Mouse (Mus musculus): ENCODE measurements around the gene Cd300ld2.
"Not testable (repeated sequence)": the region's sequence is repeated elsewhere in the genome, so short reads cannot be mapped to it uniquely, and the experiment has no call there.

The Cd300ld2 gene

GRCm38 (mm10) chr11:115016093-115016492 lies at the start of gene Cd300ld2:
TSS of gene Cd300ld2 (minus strand) at chr11:115016193.
- not testable (repeated sequence) for DNase-seq (ENCODE audit: low read depth, low spot score)

- no peak for DNase-seq (ENCODE audit: low read depth, low spot score)
Measured at GRCm38 (mm10) chr11:115062077-115062476, 46.1 kb upstream of the Cd300ld2 start, which contains the start of gene Cd300e. TSS of gene Cd300e (minus strand) at chr11:115062177.

DNA sequence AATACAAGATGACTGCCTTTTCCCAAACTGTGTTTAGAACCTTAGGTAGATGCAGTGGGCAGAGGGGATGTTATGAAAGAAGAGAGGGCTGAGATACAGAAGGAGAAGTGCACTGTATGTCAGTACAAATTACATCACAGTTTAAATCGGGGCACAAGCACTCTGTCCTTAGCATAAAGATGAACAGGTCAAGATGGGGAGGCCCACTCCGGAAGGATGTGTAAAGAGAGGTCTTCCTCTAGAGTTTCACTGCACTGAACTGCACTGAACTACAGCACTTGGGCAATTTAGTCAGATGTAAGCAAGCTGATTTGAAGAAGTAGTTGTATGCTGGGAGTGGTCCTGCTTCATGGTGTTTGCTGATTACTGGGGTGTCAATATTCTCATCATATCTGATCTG lies 43.8 kb upstream of the Cd300ld2 start:
- no peak for DNase-seq (ENCODE audit: low read depth, low spot score)

DNA sequence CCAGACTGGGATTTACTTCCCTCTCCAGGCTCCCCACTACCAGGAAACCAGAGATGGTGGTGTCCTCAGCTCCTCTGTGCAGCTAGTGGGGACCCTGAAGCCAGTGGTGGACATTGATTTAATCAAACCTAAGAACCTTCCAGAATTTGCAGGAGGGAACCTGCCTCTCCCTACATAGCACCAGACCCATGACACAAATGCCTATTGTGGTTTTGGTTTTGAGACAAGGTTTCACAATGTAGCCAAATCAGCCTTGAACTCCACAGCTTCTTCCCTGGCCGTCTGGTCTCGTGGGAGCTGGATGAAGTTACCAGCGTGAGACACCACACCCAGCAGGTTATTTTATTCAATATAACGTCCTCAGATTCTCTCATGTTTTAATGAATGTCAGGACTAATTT lies 42.7 kb upstream of the Cd300ld2 start:
- no peak for DNase-seq (ENCODE audit: low read depth, low spot score)

DNA sequence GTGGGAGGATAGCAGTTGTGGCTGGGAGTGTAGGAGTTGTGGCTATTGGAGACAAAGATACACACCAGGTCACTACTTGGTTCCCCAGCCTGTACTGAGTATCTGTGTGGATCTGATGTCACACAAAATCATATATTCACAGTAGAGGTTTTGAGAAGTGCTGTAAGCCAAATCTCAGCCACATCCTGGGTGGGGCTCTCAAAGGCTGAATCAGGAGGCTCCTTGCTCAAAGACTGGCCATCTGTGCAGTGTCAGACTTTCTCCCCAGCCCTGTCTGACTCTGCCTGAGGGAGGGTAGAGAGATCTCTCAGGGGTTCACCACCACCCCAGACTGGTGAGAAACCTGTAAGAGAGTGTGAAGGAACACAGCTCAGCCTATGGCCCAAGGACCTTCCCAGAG lies 38.5 kb upstream of the Cd300ld2 start:
- DNase-seq (ENCODE audit: low read depth, low spot score): no peak

- no peak for DNase-seq (ENCODE audit: low read depth, low spot score)
Measured at GRCm38 (mm10) chr11:115052991-115053390, 37.0 kb upstream of the Cd300ld2 start.

- peak; percentile 88 for DNase-seq (ENCODE audit: low read depth, low spot score)
Measured at GRCm38 (mm10) chr11:115052206-115052605, 36.2 kb upstream of the Cd300ld2 start.

DNA sequence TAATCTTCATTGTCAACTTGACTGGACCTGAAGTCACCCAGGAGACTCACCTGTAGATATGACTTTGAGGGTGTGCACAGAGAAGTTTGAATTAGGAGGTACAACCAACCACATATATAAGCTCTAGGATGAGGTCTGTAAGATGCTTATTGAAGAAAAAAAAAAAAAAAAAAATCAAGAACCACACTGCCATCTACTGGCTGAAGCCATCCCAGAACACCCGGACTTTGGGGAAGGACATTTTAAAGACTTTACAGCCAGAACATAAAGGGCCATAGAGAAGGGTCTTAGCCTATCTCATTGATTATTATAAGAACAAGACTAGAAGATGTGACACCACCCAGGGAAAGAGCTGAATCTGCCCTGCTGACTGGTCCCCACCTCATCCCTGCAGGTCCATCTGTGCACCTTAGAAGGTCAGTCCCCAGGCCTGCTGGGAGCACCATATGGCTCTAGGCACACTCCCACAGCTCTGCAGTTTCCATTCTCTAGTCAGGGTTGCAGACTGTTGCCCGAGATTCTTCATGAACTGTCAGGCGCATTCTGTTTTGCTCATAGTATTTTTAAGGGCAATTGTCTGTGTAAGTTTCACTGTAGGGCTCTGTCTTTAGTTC lies 33.4 kb upstream of the Cd300ld2 start:
- DNase-seq (ENCODE audit: low read depth, low spot score): no peak

GRCm38 (mm10) chr11:115048259-115048658 lies 32.3 kb upstream of the Cd300ld2 start, which contains the start of gene Cd300ld3:
TSS of gene Cd300ld3 (minus strand) at chr11:115048409.
- DNase-seq (ENCODE audit: low read depth, low spot score): no peak

GRCm38 (mm10) chr11:115037669-115038068 lies 21.7 kb upstream of the Cd300ld2 start, which contains the start of gene Cd300ld5:
TSS of gene Cd300ld5 (minus strand) at chr11:115037769.
- not testable (repeated sequence) for DNase-seq (ENCODE audit: low read depth, low spot score)

- not testable (repeated sequence) for DNase-seq (ENCODE audit: low read depth, low spot score)
Measured at GRCm38 (mm10) chr11:115026912-115027311, 10.9 kb upstream of the Cd300ld2 start, which contains the start of gene Cd300ld4. TSS of gene Cd300ld4 (minus strand) at chr11:115027012.

GRCm38 (mm10) chr11:115004070-115004469 lies 11.9 kb downstream of the Cd300ld2 start:
- DNase-seq (ENCODE audit: low read depth, low spot score): no peak

DNA sequence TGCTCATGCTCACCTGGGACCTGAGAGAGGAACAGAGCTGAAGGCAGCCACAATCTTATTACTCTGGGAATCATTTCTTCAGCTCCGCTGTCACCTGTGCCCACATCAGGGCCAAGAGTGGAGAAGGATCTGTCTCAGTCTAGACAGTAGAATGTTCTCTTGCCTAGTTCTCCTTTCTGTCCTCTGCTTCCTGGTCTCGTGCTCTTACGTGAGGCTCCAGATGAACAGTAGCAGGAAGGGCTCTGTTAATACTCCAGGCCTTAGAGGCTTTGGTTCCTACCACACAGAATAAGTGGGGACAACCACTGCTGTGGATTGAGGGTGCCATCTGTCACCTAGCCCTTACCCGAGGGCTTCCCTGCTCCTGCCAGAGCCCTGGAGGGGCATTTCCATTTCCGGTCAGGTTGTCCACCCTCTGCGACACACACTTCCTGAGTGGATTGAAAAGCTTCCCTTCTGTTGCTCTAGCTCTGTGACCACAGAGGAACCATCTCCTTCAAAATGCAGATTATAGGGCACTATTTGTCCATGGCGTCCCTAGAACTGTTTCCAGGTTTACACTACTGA lies 14.4 kb downstream of the Cd300ld2 start, which contains the start of gene Cd300c2:
Cd300c2 (minus strand) TSS at position 407 of the 567 bp plus-strand sequence.
- no peak for DNase-seq (ENCODE audit: low read depth, low spot score)

DNA sequence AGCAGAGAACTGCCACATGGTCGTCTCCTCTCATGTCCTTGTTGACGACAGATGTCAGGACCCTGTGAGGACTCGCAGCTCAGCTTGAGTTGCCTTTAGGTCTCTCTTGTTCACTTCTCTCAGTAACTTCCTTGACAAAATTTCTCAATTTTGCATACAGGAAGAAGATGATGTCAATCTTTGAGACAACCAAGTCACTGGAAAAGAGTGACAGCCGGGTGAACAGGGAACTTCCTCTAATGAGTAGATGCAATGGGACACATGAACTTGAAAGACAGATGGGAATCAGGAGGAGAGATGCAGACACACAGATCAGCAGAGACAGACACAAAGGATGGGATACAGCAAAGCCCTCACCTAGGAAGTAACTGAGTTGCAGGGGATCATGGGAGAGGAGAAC lies 26.2 kb downstream of the Cd300ld2 start, which contains the start of gene Cd300ld:
Cd300ld (minus strand) TSS at position 130 of the 400 bp plus-strand sequence.
- no peak for DNase-seq (ENCODE audit: low read depth, low spot score)

DNA sequence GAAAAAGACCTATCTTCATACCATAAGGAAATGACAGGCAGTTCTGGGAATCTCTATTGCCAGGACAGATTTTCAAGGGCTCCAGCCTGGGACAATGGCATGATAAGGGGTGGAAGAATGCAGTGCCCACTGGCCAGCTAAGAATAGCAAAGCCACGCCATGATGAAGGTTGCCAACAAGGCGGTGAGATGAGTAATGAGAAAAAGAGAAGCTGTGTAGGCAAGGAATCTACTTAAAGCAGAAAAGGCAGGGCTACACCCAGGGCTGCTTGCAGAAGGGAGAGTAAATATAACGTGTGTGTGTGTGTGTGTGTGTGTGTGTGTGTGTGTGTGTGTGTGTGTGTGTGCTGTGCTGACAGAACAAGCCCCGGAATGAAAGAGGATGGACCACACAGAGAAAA lies 34.1 kb downstream of the Cd300ld2 start:
- DNase-seq (ENCODE audit: low read depth, low spot score): no peak

- DNase-seq (ENCODE audit: low read depth, low spot score): no peak
Measured at GRCm38 (mm10) chr11:114972726-114973125, 43.3 kb downstream of the Cd300ld2 start.

- DNase-seq (ENCODE audit: low read depth, low spot score): no peak
Measured at GRCm38 (mm10) chr11:114968752-114969207, 47.2 kb downstream of the Cd300ld2 start, which contains the start of gene Cd300c. TSS of gene Cd300c (minus strand) at chr11:114969157.

DNA sequence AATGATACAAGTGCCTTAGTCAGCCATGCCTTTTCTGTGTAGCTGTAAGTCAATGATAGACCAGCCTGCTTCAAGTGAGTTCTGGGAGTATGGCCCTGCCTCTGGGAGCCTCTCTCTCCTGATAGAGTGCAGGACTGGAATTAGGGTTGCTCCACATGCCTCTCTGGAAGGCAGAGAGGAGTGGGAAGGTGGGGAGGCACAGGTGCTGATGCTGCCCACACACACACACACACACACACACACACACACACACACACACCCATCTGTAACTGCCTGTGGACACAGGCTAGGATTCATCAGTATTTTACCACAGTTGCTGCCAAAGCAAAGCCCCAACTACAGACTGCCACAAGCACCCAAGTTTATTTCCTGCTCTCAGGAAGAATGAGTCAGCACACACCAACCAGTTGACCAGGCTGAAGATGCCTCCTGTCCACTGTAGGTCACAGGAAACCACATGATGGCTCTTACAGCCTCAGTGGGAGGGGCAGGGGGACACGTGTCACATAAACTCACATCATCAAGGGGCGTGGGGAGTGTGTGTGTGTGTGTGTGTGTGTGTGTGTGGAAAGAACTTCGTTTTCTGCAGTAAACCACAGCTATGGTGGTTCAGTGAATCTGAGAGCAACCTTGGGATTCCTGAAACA lies 50.7 kb downstream of the Cd300ld2 start:
- no peak for DNase-seq (ENCODE audit: low read depth, low spot score)

DNA sequence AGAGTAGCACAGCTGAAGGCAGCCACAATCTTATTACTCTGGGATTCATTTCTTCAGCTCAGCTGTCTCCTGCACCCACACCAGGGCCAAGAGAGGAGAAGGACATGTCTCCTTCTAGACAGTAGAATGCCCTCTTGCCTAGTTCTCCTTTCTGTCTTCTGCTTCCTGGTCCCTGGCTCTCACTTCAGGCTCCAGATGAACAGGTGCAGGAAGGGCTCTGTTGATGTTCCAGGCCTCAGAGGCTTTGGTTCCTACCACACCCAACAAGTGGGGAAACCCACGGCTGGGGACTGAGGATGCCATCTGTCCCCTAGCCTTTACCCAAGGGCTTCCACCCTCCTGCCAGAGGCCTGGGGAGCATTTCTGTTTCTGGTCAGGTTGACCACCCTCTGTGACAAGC lies 55.6 kb downstream of the Cd300ld2 start:
- DNase-seq (ENCODE audit: low read depth, low spot score): no peak

Data from forelimb bud, embryonic 11.5 days (tissue).